Mouse (Mus musculus) heart, embryonic 15.5 days (tissue): ENCODE measurements around the gene Tlr2. TPM values are rescaled to one million over a fixed set of nuclear protein-coding genes. Genes with fewer than 3 reads are reported as not detected.
A peak's percentile ranks its signal among the peaks of the same experiment; 100 is the strongest.

Experiments used
- ATAC-seq: fragments of 200-750 bp; cut with Nextera tagmentation; replicated peaks from 2 replicates; pipeline ENCODE4 v1.8.0; 2017; ENCODE audit warnings: low read depth, moderate TSS enrichment; ENCODE audit not compliant: insufficient number of reproducible peaks, insufficient read depth, low FRiP score
- H3K27ac ChIP-seq: fragments of 300-500 bp; sonication (generic); 2 replicates; pipeline ENCODE4 v1.5.1; 2015; ENCODE audit warnings: mild to moderate bottlenecking, inconsistent platforms
- H3K27me3 ChIP-seq: fragments of 300-500 bp; sonication (generic); 2 replicates; pipeline ENCODE4 v1.6.1; 2015; ENCODE audit warnings: inconsistent platforms
- H3K36me3 ChIP-seq: fragments of 300-500 bp; sonication (generic); 2 replicates; pipeline ENCODE4 v1.6.1; 2015; ENCODE audit warnings: mild to moderate bottlenecking, inconsistent platforms
- H3K4me1 ChIP-seq: fragments of 300-500 bp; sonication (generic); replicated peaks from 2 replicates; pipeline ENCODE4 v1.6.1; 2015; ENCODE audit warnings: inconsistent platforms
- H3K4me2 ChIP-seq: fragments of 300-500 bp; sonication (generic); 2 replicates; pipeline ENCODE4 v1.6.1; 2015; ENCODE audit warnings: inconsistent platforms, mild to moderate bottlenecking, moderate library complexity
- H3K4me3 ChIP-seq: fragments of 300-500 bp; sonication (generic); 2 replicates; pipeline ENCODE4 v1.5.1; 2015; ENCODE audit warnings: mild to moderate bottlenecking, inconsistent platforms
- H3K9ac ChIP-seq: fragments of 300-500 bp; sonication (generic); 2 replicates; pipeline ENCODE4 v1.6.1; 2015; ENCODE audit warnings: mild to moderate bottlenecking, inconsistent platforms
- H3K9me3 ChIP-seq: fragments of 300-500 bp; sonication (generic); replicated peaks from 2 replicates; pipeline ENCODE4 v1.6.1; 2016; ENCODE audit warnings: inconsistent platforms
- WGBS: fragments of 180-500 bp; shearing (Covaris S2); methylation state at CpG from one replicate; pipeline ENCODE4 v1.1.7; 2015; ENCODE audit warnings: mixed read lengths; 5-methylcytosine and 5-hydroxymethylcytosine counted together
- polyA plus RNA-seq: library from polyadenylated mRNA; unstranded; fragments of >200 nt; fragmentation: Nextera tagmentation; extraction: Ambion mirVana; gene quantifications from 2 replicates; pipeline ENCODE4 v1.2.1, GENCODE M21; 2015

Gene Tlr2
- polyA plus RNA-seq, 1 experiment from 2014 or later = 2.3 TPM

- Histone ChIP-seq H3K27me3 (peaks cover 10% of the 10 kb centered on the region; the same call in 1 of the 2 replicates), H3K9ac (peak overlapping the region; percentile 57), H3K36me3 (no peaks in the 10 kb centered on the region), H3K9me3 (no peaks in the 10 kb centered on the region), H3K27ac (no peak overlapping the region), H3K4me3 (peak overlapping the region; percentile 67), H3K4me2 (peak overlapping the region; percentile 92), H3K4me1 (peaks cover 6% of the 10 kb centered on the region; the same call in 1 of the 2 replicates)
- ATAC-seq = peak; percentile 38
- 2% methylated on average over 44 of the region's 44 CpGs for WGBS
These were observed 51.7 kb downstream of the Tlr2 start for GRCm38 (mm10) chr3:83789651-83790451.

- Histone ChIP-seq H3K9ac (no peak overlapping the region), H3K9me3 (no peaks in the 10 kb centered on the region), H3K4me3 (no peak overlapping the region), H3K36me3 (no peaks in the 10 kb centered on the region), H3K27me3 (peaks cover 10% of the 10 kb centered on the region; the same call in 1 of the 2 replicates), H3K27ac (no peak overlapping the region), H3K4me2 (no peak overlapping the region), H3K4me1 (peaks cover 14% of the 10 kb centered on the region)
- WGBS = 83% methylated on average over 7 of the region's 7 CpGs
- ATAC-seq = no peak
These were observed 53.7 kb downstream of the Tlr2 start for GRCm38 (mm10) chr3:83787776-83788305.

- Histone ChIP-seq H3K27me3 (peaks cover 10% of the 10 kb centered on the region; the same call in 1 of the 2 replicates), H3K4me2 (no peak overlapping the region), H3K4me1 (peaks cover 14% of the 10 kb centered on the region), H3K9ac (no peak overlapping the region), H3K9me3 (no peaks in the 10 kb centered on the region), H3K4me3 (no peak overlapping the region), H3K27ac (no peak overlapping the region), H3K36me3 (no peaks in the 10 kb centered on the region)
- ATAC-seq = no peak
- 82% methylated on average over 2 of the region's 2 CpGs for WGBS
These were observed 54.5 kb downstream of the Tlr2 start for GRCm38 (mm10) chr3:83787086-83787485.

Other genes with a start within 250 kb of the Tlr2 start
- 221 and 258 TPM in 2 replicates for gene Sfrp2, start 75.4 kb downstream of the Tlr2 start, polyA plus RNA-seq
- gene Tmem131l, start 198.4 kb upstream of the Tlr2 start, polyA plus RNA-seq = 23.5 and 43.2 TPM in 2 replicates